8 mouse cellular contexts compared by ENCODE assay signal in genomic region chr5:147186001-147186431, GRCm38 (mm10). TPM values are rescaled to one million over a fixed set of nuclear protein-coding genes. Genes with fewer than 3 reads are reported as not detected.
A peak's percentile ranks its signal among the peaks of the same experiment; 100 is the strongest.
DNase-seq lines count a peak whose midpoint lies in the region; ATAC-seq lines count a peak whose summit lies in the region.

No protein-coding gene starts in this region.

- peak; percentile 36 for DNase-seq in CD4-positive, CD25-positive, alpha-beta regulatory T cell, adult 2 months (ENCODE audit: low read depth, low spot score)
- peak; percentile 10 to 26 for DNase-seq in urinary bladder, adult 18-20 months (ENCODE audit: low spot score in 2 of 2)
- no peak for DNase-seq in urinary bladder, postnatal 4 days (ENCODE audit: low spot score in 2 of 2)
- peak; percentile 5 to 17 for DNase-seq in heart, postnatal 14 days
- no peak for DNase-seq in liver, embryonic 11.5 days (ENCODE audit: low spot score)
- peak; percentile 25 for DNase-seq in naive thymus-derived CD4-positive, alpha-beta T cell, adult 2 months (ENCODE audit: low read depth)
- no peak for DNase-seq in yolk sac, embryonic 10.5 days (ENCODE audit: low spot score)

- intact Hi-C loops in heart, postnatal 14 days (cut with DNase I) = no loop called here

- H3K27ac ChIP-seq in liver, embryonic 11.5 days (ENCODE audit: low read depth, low read length) = no peak overlapping the region

- 2% methylated on average over 24 of the region's 26 CpGs for whole genome bisulfite sequencing in liver, embryonic 11.5 days

- peaks cover 74% of the 10 kb centered on the region for H3K27me3 ChIP-seq in liver, embryonic 11.5 days (replicated peaks; ENCODE audit: control insufficient read depth, insufficient read depth, low read length)

- peak overlapping the region; percentile 52 for H3K4me2 ChIP-seq in liver, embryonic 11.5 days

- H3K4me3 ChIP-seq in liver, embryonic 11.5 days (ENCODE audit: low read depth, low read length) = peak overlapping the region; percentile 21

- no peak for ATAC-seq in CD4-positive, CD25-positive, alpha-beta regulatory T cell, adult 4 months
- no peak for ATAC-seq in liver, embryonic 11.5 days (replicated peaks; ENCODE audit: low FRiP score)

- no peak overlapping the region for H3K9ac ChIP-seq in liver, embryonic 11.5 days (ENCODE audit: low read depth, low read length)

- no peaks in the 10 kb centered on the region for H3K36me3 ChIP-seq in liver, embryonic 11.5 days (ENCODE audit: control insufficient read depth, insufficient read depth, low read length)

- no peaks in the 10 kb centered on the region for H3K4me1 ChIP-seq in liver, embryonic 11.5 days (replicated peaks; ENCODE audit: control insufficient read depth, insufficient read depth, low read length)

- no peaks in the 10 kb centered on the region; the same call in 1 of the 2 replicates for H3K9me3 ChIP-seq in liver, embryonic 11.5 days (ENCODE audit: control insufficient read depth, low read length)

RNA-seq across cellular contexts. Expression of gene Gsx1, which starts 2.5 kb away (rescaled TPM):
- polyA plus RNA-seq in CD4-positive, CD25-positive, alpha-beta regulatory T cell, adult 4 months (2017; shearing (Covaris generic)) = not detected
- total RNA-seq in heart, postnatal 14 days (2021) = not detected
- polyA plus RNA-seq in liver, embryonic 11.5 days (2014; fragmentation: Nextera tagmentation; extraction: Ambion mirVana) = not detected in 2 replicates

Comparison
In these comparisons a context has a peak if more than half of its experiments do, and no peak if none do; other contexts are left out.
1. DNase-seq: peak in CD4-positive, CD25-positive, alpha-beta regulatory T cell, adult 2 months (single experiment), urinary bladder, adult 18-20 months (2 of 2), heart, postnatal 14 days (2 of 2) and naive thymus-derived CD4-positive, alpha-beta T cell, adult 2 months (single experiment); none in urinary bladder, postnatal 4 days (0 of 2), liver, embryonic 11.5 days (single experiment) and yolk sac, embryonic 10.5 days (single experiment).